11 mouse cellular contexts compared by ENCODE assay signal in genomic region chr6:67178101-67178500, GRCm38 (mm10). TPM values are rescaled to one million over a fixed set of nuclear protein-coding genes. Genes with fewer than 3 reads are reported as not detected.
DNase-seq lines count a peak whose midpoint lies in the region; ATAC-seq and TF ChIP-seq lines count a peak whose summit lies in the region.
"Had no signal": no experiment of that assay in that cellular context is flagged by ENCODE, and none has a peak within 500 bp of the region (broad histone marks: within the 10 kb centered on the region; RNA-seq: fewer than 3 reads in every experiment).

No protein-coding gene starts in this region.

- no peak overlapping the region for H3K27ac ChIP-seq in lung, embryonic 14.5 days (ENCODE audit: low read depth)
- H3K27ac ChIP-seq in heart, embryonic 15.5 days = peak overlapping the region; percentile 58; the same call in 1 of the 2 replicates
- H3K27ac ChIP-seq: liver, embryonic 13.5 days had no signal

- no peak overlapping the region for H3K4me2 ChIP-seq in lung, embryonic 14.5 days
- no peak overlapping the region for H3K4me2 ChIP-seq in heart, embryonic 15.5 days
- H3K4me2 ChIP-seq: liver, embryonic 13.5 days had no signal

- H3K36me3 ChIP-seq in lung, embryonic 14.5 days (ENCODE audit: insufficient read depth) = no peaks in the 10 kb centered on the region
- no peaks in the 10 kb centered on the region for H3K36me3 ChIP-seq in heart, embryonic 15.5 days
- H3K36me3 ChIP-seq: liver, embryonic 13.5 days had no signal

- no peak for TF ChIP-seq CTCF in lung, embryonic 14.5 days (IDR thresholded peaks at IDR 0.05; ENCODE audit: low read depth)

- WGBS in lung, embryonic 14.5 days = 18% methylated on average over 1 of the region's 1 CpGs
- 2% methylated on average over 1 of the region's 1 CpGs for WGBS in heart, embryonic 15.5 days

- H3K4me1 ChIP-seq in lung, embryonic 14.5 days (ENCODE audit: insufficient read depth) = no peaks in the 10 kb centered on the region
- H3K4me1 ChIP-seq in heart, embryonic 15.5 days (replicated peaks) = peaks cover 16% of the 10 kb centered on the region

- no peak for ATAC-seq in lung, embryonic 14.5 days (ENCODE audit: insufficient read depth)
- ATAC-seq in heart, embryonic 15.5 days (replicated peaks; ENCODE audit: insufficient number of reproducible peaks, insufficient read depth, low FRiP score, low read depth) = peak; percentile 55

- no peaks in the 10 kb centered on the region for H3K27me3 ChIP-seq in lung, embryonic 14.5 days (ENCODE audit: insufficient read depth, low read length)
- H3K27me3 ChIP-seq in heart, embryonic 15.5 days = no peaks in the 10 kb centered on the region
- H3K27me3 ChIP-seq: liver, embryonic 13.5 days had no signal

- H3K9ac ChIP-seq in lung, embryonic 14.5 days = no peak overlapping the region
- no peak overlapping the region for H3K9ac ChIP-seq in heart, embryonic 15.5 days
- H3K9ac ChIP-seq: liver, embryonic 13.5 days had no signal

- no peak overlapping the region for H3K4me3 ChIP-seq in lung, embryonic 14.5 days (ENCODE audit: low read depth, low read length)
- no peak overlapping the region for H3K4me3 ChIP-seq in heart, embryonic 15.5 days
- H3K4me3 ChIP-seq: liver, embryonic 13.5 days had no signal

- no peaks in the 10 kb centered on the region for H3K9me3 ChIP-seq in lung, embryonic 14.5 days (ENCODE audit: low read depth, low read length)
- no peaks in the 10 kb centered on the region for H3K9me3 ChIP-seq in heart, embryonic 15.5 days (replicated peaks)
- H3K9me3 ChIP-seq: liver, embryonic 13.5 days had no signal

- DNase-seq in gastrocnemius, postnatal 10 days = peak; percentile 23
- no peak for DNase-seq in gastrocnemius, postnatal 4 days (ENCODE audit: low spot score in 2 of 2)
- DNase-seq in lung, embryonic 14.5 days = peak; percentile 55
- DNase-seq in lung, postnatal 14 days = no peak
- DNase-seq in T-cell, adult 2 months (ENCODE audit: low spot score) = no peak
- no peak for DNase-seq in ovary, postnatal 10 days (ENCODE audit: low spot score)
- DNase-seq: kidney, adult 8-10 months; liver, embryonic 13.5 days; midbrain, embryonic 14.5 days; thymus, postnatal 25 days had no signal

RNA-seq across cellular contexts. Expression of gene Serbp1, which starts 59.9 kb away (rescaled TPM):
- total RNA-seq in gastrocnemius, postnatal 10 days (2021) = 100 to 1,000 TPM; 416 to 434 TPM
- total RNA-seq in gastrocnemius, postnatal 4 days (2021) = 100 to 1,000 TPM; 370 to 450 TPM
- polyA plus RNA-seq in lung, embryonic 14.5 days (2014; fragmentation: Nextera tagmentation; extraction: Ambion mirVana) = 503 and 516 TPM in 2 replicates
- polyA plus RNA-seq in heart, embryonic 15.5 days (2015; fragmentation: Nextera tagmentation; extraction: Ambion mirVana) = 292 and 296 TPM in 2 replicates

Comparison
In these comparisons a context has a peak if more than half of its experiments do, and no peak if none do; other contexts are left out.
1. DNase-seq: peak in gastrocnemius, postnatal 10 days (single experiment) and lung, embryonic 14.5 days (single experiment); none in gastrocnemius, postnatal 4 days (0 of 2), lung, postnatal 14 days (single experiment), T-cell, adult 2 months (single experiment) and ovary, postnatal 10 days (single experiment).